In the genomic region with DNA sequence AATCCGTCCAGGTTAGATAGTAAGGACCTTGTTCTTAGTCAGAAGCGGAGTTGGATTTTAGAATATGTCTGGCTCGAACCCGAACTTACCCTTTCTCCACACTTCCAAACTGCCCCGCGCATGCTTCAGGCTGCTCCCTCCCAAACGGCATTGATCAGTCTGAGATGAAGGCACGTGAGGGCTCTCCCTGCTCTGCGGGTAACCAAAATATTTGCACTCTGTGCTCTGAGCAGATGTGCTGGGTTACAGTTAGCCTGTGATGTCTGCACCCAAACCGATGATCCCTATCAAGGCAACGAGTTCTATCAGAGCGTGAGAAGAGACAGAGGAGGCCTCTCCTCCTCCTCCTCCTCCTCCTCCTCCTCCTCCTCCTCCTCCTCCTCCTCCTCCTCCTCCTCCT, we compare ENCODE assay signal across 17 mouse cellular contexts. TPM values are rescaled to one million over a fixed set of nuclear protein-coding genes. Genes with fewer than 3 reads are reported as not detected.
DNase-seq lines count a peak whose midpoint lies in the region; ATAC-seq and TF ChIP-seq lines count a peak whose summit lies in the region.
"Had no signal": no experiment of that assay in that cellular context is flagged by ENCODE, and none has a peak within 500 bp of the region (broad histone marks: within the 10 kb centered on the region; RNA-seq: fewer than 3 reads in every experiment).

No protein-coding gene starts in this region.

- WGBS in spleen, adult 2 months: 34% methylated on average over 12 of the region's 12 CpGs
- 77% methylated on average over 12 of the region's 12 CpGs for WGBS in lung, adult 2 months

- DNase-seq in embryo, embryonic 11.5 days (ENCODE audit: low read depth, low spot score): peak; percentile 7
- DNase-seq in embryo, embryonic 9.5 days (ENCODE audit: extremely low spot score): no peak
- DNase-seq in spleen, adult 2 months (ENCODE audit: low read depth in 1 of 2, low spot score in 2 of 2): peak in 1 of 2 experiments; percentile 32
- no peak for DNase-seq in spleen, postnatal 14 days (ENCODE audit: low spot score in 2 of 2)
- DNase-seq in thymus, postnatal 36 days: peak; percentile 70 to 79
- DNase-seq in lung, adult 2 months: no peak
- DNase-seq: adrenal gland, adult 2 months; gastrocnemius, postnatal 36 days; heart, postnatal 14 days; lung, postnatal 10 days; right cerebral cortex, adult 18-20 months had no signal

- H3K36me3 ChIP-seq in spleen, adult 2 months (ENCODE audit: control insufficient read depth, insufficient read depth, low read length): no peaks in the 10 kb centered on the region
- H3K36me3 ChIP-seq: intestine, embryonic 15.5 days; midbrain, embryonic 13.5 days; neural tube, embryonic 13.5 days had no signal

- no peaks in the 10 kb centered on the region for H3K27me3 ChIP-seq in spleen, adult 2 months (ENCODE audit: control insufficient read depth, insufficient read depth, low read length)
- H3K27me3 ChIP-seq: intestine, embryonic 15.5 days; midbrain, embryonic 13.5 days; neural tube, embryonic 13.5 days had no signal

- TF ChIP-seq POLR2A in spleen, adult 2 months (IDR thresholded peaks at IDR 0.05; ENCODE audit: low read depth, low read length): no peak
- no peak for TF ChIP-seq POLR2A in lung, adult 2 months (IDR thresholded peaks at IDR 0.05; ENCODE audit: borderline replicate concordance, extremely low read depth, low read depth, low read length)

- ATAC-seq in megakaryocyte-erythroid progenitor cell, adult 5-6 weeks (replicated peaks; ENCODE audit: low FRiP score, low TSS enrichment, poor library complexity, severe bottlenecking): peak; percentile 80
- no peak for ATAC-seq in frontal cortex, adult (ENCODE audit: low TSS enrichment)
- ATAC-seq: intestine, embryonic 15.5 days; midbrain, embryonic 13.5 days had no signal

- H3K4me1 ChIP-seq in spleen, adult 2 months (ENCODE audit: control insufficient read depth, insufficient read depth, insufficient read length): peaks cover 37% of the 10 kb centered on the region
- peaks cover 3% of the 10 kb centered on the region for H3K4me1 ChIP-seq in lung, adult 2 months (ENCODE audit: control insufficient read depth, insufficient read depth, low read length)
- H3K4me1 ChIP-seq: intestine, embryonic 15.5 days; midbrain, embryonic 13.5 days; neural tube, embryonic 13.5 days had no signal

- H3K27ac ChIP-seq in spleen, adult 2 months (ENCODE audit: insufficient read depth, low read length): peak overlapping the region; percentile 81
- H3K27ac ChIP-seq: intestine, embryonic 15.5 days; left cerebral cortex, adult 2 months; midbrain, embryonic 13.5 days; neural tube, embryonic 13.5 days had no signal

- H3K4me3 ChIP-seq in spleen, adult 2 months (ENCODE audit: extremely low read depth, insufficient read depth, insufficient read length): no peak overlapping the region; the same call in 1 of the 2 replicates
- H3K4me3 ChIP-seq in lung, adult 2 months (replicated peaks; ENCODE audit: extremely low read depth, low read depth, low read length): no peak overlapping the region
- H3K4me3 ChIP-seq: intestine, embryonic 15.5 days; left cerebral cortex, adult 2 months; midbrain, embryonic 13.5 days; neural tube, embryonic 13.5 days had no signal

- no peak for TF ChIP-seq CTCF in spleen, adult 2 months (IDR thresholded peaks at IDR 0.05; ENCODE audit: extremely low read depth, insufficient read depth, insufficient read length, insufficient replicate concordance)
- TF ChIP-seq CTCF in lung, adult 2 months (IDR thresholded peaks at IDR 0.05; ENCODE audit: insufficient read depth, low read length): no peak

RNA-seq across cellular contexts. Expression of a gene that starts 3.1 kb away (rescaled TPM):
- polyA plus RNA-seq in spleen, adult 2 months (2012; rRNA removed): 28.0 and 33.6 TPM in 2 replicates
- 17.2 and 22.9 TPM in 2 replicates for total RNA-seq in megakaryocyte-erythroid progenitor cell, adult 5-6 weeks (2014; fragmentation: Nextera tagmentation)
- 22.0 and 26.8 TPM in 2 replicates for total RNA-seq in megakaryocyte-erythroid progenitor cell, adult 5-6 weeks (2017)
- 2.7 and 3.5 TPM in 2 replicates for polyA plus RNA-seq in lung, adult 2 months (2012; rRNA removed)

Comparison
In these comparisons a context has a peak if more than half of its experiments do, and no peak if none do; other contexts are left out.
1. DNase-seq: peak in embryo, embryonic 11.5 days (single experiment) and thymus, postnatal 36 days (2 of 2); none in embryo, embryonic 9.5 days (single experiment), spleen, postnatal 14 days (0 of 2) and lung, adult 2 months (single experiment).